Mouse (Mus musculus): ENCODE measurements at regions not wholly inside any gene's neighbourhood (a gene's known extent, or its start where the extent isn't known, plus 50 kb on each side); places are given as distances from the start of the nearest gene placed in this dataset.

DNA sequence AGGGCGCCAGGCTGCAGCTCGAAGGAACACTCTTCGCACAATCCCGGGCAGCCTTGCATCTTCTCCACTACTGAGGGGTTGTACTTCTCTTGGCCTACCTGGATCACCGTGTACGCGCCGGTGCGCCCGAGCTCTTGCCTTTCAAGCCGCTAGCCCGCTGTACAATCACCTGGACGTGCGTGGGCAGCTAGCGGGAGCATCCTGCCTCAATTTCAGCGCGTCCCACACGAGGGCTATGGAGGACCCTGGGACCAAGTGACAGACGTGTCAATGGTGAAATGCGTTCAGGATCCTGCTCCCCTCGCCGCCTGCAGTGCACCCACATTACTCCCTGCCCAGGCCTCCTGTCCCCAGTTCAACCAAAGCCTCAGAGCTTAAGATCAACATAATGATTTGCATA is 373.2 kb upstream of the Cntn5 start:
- TF ChIP-seq CEBPB (IDR thresholded peaks at IDR 0.05; ENCODE audit: low read depth) (no peak), FOSL1 (IDR thresholded peaks at IDR 0.05; ENCODE audit: insufficient read depth, low read length, poor library complexity, severe bottlenecking) (no peak), CTCF (IDR thresholded peaks at IDR 0.05; ENCODE audit: control insufficient read depth, insufficient read depth, insufficient read length) (no peak), MYOD1 (IDR thresholded peaks at IDR 0.05; ENCODE audit: control insufficient read depth, insufficient read length, low read depth) (no peak), MAX (IDR thresholded peaks at IDR 0.05) (no peak), MYOG (IDR thresholded peaks at IDR 0.05; ENCODE audit: control insufficient read depth, extremely low read depth, insufficient read length) (no peak), USF1 (IDR thresholded peaks at IDR 0.05; ENCODE audit: low read depth) (no peak)
- Histone ChIP-seq H3ac (ENCODE audit: control insufficient read depth, insufficient read length, low read depth) (no peak overlapping the region), H3K27me3 (ENCODE audit: control insufficient read depth, insufficient read depth, insufficient read length) (no peaks in the 10 kb centered on the region), H3K79me3 (ENCODE audit: low read depth) (no peaks in the 10 kb centered on the region), H3K4me3 (ENCODE audit: insufficient read depth, poor library complexity, severe bottlenecking) (no peak overlapping the region), H3K36me3 (ENCODE audit: control insufficient read depth, insufficient read depth) (no peaks in the 10 kb centered on the region), H3K79me2 (ENCODE audit: control insufficient read depth, insufficient read depth) (no peaks in the 10 kb centered on the region)

DNA sequence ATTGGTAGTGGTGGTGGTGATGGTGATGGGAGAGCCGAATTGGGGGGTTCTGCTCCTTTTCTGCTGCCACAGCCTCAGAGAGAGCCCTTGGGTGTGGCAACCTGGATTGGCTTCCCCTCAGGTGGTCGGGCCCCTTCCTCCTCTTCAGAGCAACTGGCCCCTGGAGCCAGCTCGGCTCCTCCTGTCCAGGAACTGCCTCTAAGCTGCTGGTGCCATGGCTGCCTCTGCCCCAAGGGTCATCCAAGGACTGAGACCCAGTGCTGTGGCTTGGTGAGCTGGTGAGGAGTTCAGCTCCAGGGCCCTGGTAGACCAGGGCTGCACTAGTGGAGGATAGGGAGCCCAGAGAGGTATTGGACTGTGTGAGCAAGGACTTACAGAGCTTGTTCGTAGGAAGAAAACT is 372.4 kb upstream of the Cntn5 start:
- Histone ChIP-seq H3K27me3 (ENCODE audit: control insufficient read depth, insufficient read depth, insufficient read length) (no peaks in the 10 kb centered on the region), H3K4me3 (ENCODE audit: insufficient read depth, poor library complexity, severe bottlenecking) (no peak overlapping the region), H3K36me3 (ENCODE audit: control insufficient read depth, insufficient read depth) (no peaks in the 10 kb centered on the region), H3K79me2 (ENCODE audit: control insufficient read depth, insufficient read depth) (no peaks in the 10 kb centered on the region), H3K79me3 (ENCODE audit: low read depth) (no peaks in the 10 kb centered on the region), H3ac (ENCODE audit: control insufficient read depth, insufficient read length, low read depth) (no peak overlapping the region)
- TF ChIP-seq MAX (IDR thresholded peaks at IDR 0.05) (no peak), CTCF (IDR thresholded peaks at IDR 0.05; ENCODE audit: control insufficient read depth, insufficient read depth, insufficient read length) (no peak), USF1 (IDR thresholded peaks at IDR 0.05; ENCODE audit: low read depth) (no peak), FOSL1 (IDR thresholded peaks at IDR 0.05; ENCODE audit: insufficient read depth, low read length, poor library complexity, severe bottlenecking) (no peak)

DNA sequence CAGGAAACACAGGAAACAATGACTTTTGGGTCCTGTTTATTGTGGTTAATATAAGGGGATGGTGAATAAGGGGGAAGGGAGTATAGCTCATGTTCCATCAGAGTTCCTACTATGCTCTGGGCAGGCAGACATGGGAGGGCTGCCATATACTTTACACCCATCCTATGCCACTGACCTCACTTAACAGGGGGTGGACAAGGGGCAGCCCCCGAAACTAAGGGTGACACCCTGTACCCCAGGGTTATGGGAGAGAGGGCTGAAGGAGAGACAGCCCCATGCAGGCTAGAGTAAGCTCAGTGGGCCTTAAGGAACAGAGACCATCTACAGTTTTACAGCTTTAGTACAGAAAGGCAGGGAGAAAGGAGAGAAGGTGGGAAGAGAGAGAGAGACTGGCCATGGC is 352.3 kb upstream of the Cntn5 start:
- Histone ChIP-seq H3K27me3 (ENCODE audit: control insufficient read depth, insufficient read depth, insufficient read length) (no peaks in the 10 kb centered on the region), H3K36me3 (ENCODE audit: control insufficient read depth, insufficient read depth) (no peaks in the 10 kb centered on the region), H3K79me2 (ENCODE audit: control insufficient read depth, insufficient read depth) (no peaks in the 10 kb centered on the region), H3K79me3 (ENCODE audit: low read depth) (no peaks in the 10 kb centered on the region), H3ac (ENCODE audit: control insufficient read depth, insufficient read length, low read depth) (no peak overlapping the region), H3K4me3 (ENCODE audit: insufficient read depth, poor library complexity, severe bottlenecking) (no peak overlapping the region)
- TF ChIP-seq CTCF (IDR thresholded peaks at IDR 0.05; ENCODE audit: control insufficient read depth, insufficient read depth, insufficient read length): no peak
- TF ChIP-seq CEBPB (IDR thresholded peaks at IDR 0.05; ENCODE audit: low read depth): no peak
- TF ChIP-seq FOSL1 (IDR thresholded peaks at IDR 0.05; ENCODE audit: insufficient read depth, low read length, poor library complexity, severe bottlenecking): no peak
- TF ChIP-seq MYOG (IDR thresholded peaks at IDR 0.05; ENCODE audit: control insufficient read depth, extremely low read depth, insufficient read length): no peak
- TF ChIP-seq MYOD1 (IDR thresholded peaks at IDR 0.05; ENCODE audit: control insufficient read depth, insufficient read length, low read depth): no peak
- no peak for TF ChIP-seq MAX (IDR thresholded peaks at IDR 0.05)
- TF ChIP-seq USF1 (IDR thresholded peaks at IDR 0.05; ENCODE audit: low read depth): no peak

DNA sequence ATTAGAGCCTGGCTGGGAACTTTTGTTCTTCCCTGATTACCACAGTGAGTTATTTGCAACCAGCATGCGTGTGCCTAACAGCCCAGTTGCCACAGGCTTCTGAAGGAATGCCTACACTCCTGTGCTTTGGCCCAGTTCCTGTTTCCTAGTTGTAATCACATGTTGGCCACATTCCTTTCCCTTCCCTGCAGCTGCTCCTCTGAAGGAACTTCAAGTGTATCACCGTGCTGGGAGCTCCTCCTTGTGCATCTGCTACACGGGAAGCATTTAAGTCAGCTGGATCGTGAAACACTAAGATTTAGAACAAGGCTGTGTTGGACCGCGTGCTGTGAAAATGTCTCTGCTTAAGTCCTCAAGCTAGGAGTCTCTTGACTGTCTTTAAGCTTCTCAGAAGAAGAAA is 302.3 kb upstream of the Cntn5 start:
- Histone ChIP-seq H3K79me3 (ENCODE audit: low read depth) (no peaks in the 10 kb centered on the region), H3K36me3 (ENCODE audit: control insufficient read depth, insufficient read depth) (no peaks in the 10 kb centered on the region), H3K27me3 (ENCODE audit: control insufficient read depth, insufficient read depth, insufficient read length) (no peaks in the 10 kb centered on the region), H3K79me2 (ENCODE audit: control insufficient read depth, insufficient read depth) (no peaks in the 10 kb centered on the region), H3ac (ENCODE audit: control insufficient read depth, insufficient read length, low read depth) (no peak overlapping the region), H3K4me3 (ENCODE audit: insufficient read depth, poor library complexity, severe bottlenecking) (no peak overlapping the region)
- TF ChIP-seq MAX (IDR thresholded peaks at IDR 0.05): no peak
- TF ChIP-seq CTCF (IDR thresholded peaks at IDR 0.05; ENCODE audit: control insufficient read depth, insufficient read depth, insufficient read length): no peak
- TF ChIP-seq MYOD1 (IDR thresholded peaks at IDR 0.05; ENCODE audit: control insufficient read depth, insufficient read length, low read depth): peak; percentile 35
- TF ChIP-seq MYOG (IDR thresholded peaks at IDR 0.05; ENCODE audit: control insufficient read depth, extremely low read depth, insufficient read length): no peak

DNA sequence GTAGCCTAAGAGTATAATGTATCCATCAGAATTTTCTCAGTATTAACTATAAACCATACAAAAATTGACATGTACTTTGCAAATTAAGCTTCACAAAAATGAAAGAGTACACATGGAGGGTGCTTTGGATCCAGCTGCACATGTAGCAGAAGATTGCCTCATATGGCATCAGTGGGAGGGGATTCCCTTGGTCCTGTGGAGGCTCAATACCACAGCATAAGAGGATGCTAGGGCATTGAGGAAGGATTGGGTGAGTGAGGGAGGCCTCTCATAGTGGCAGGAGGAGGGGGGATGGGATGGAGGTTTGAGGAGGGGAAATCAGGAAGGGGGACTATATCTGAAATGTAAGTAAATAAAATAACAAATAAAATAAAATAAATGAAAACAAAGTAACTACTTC is 301.7 kb upstream of the Cntn5 start:
- H3K4me3 ChIP-seq (ENCODE audit: insufficient read depth, poor library complexity, severe bottlenecking): no peak overlapping the region
- H3K79me3 ChIP-seq (ENCODE audit: low read depth): no peaks in the 10 kb centered on the region
- no peaks in the 10 kb centered on the region for H3K79me2 ChIP-seq (ENCODE audit: control insufficient read depth, insufficient read depth)
- no peak for TF ChIP-seq MYOD1 (IDR thresholded peaks at IDR 0.05; ENCODE audit: control insufficient read depth, insufficient read length, low read depth)
- no peak for TF ChIP-seq CEBPB (IDR thresholded peaks at IDR 0.05; ENCODE audit: low read depth)
- no peak for TF ChIP-seq MAX (IDR thresholded peaks at IDR 0.05)
- no peak for TF ChIP-seq FOSL1 (IDR thresholded peaks at IDR 0.05; ENCODE audit: insufficient read depth, low read length, poor library complexity, severe bottlenecking)
- TF ChIP-seq USF1 (IDR thresholded peaks at IDR 0.05; ENCODE audit: low read depth): no peak
- H3ac ChIP-seq (ENCODE audit: control insufficient read depth, insufficient read length, low read depth): no peak overlapping the region
- H3K27me3 ChIP-seq (ENCODE audit: control insufficient read depth, insufficient read depth, insufficient read length): no peaks in the 10 kb centered on the region
- H3K36me3 ChIP-seq (ENCODE audit: control insufficient read depth, insufficient read depth): no peaks in the 10 kb centered on the region

DNA sequence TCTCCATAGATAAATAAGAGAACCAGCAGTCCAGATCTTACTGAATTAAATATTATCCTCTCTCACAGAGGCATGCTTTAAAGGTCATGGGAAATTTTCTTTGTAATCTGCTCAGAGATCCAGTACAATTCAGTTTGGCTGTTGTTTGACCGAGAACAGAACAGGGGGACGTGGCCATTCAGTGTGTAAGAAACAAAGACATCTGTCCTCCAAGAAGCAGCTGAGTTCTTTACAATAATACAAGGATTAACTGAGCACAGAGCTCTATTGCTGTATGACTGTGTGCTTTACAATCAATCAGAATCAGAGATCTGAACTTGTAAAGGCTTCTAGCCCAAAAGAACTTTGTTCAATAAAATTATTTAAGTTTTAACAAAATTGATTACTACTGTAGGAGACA is 287.6 kb upstream of the Cntn5 start:
- no peak overlapping the region for H3ac ChIP-seq (ENCODE audit: control insufficient read depth, insufficient read length, low read depth)
- no peaks in the 10 kb centered on the region for H3K79me2 ChIP-seq (ENCODE audit: control insufficient read depth, insufficient read depth)
- H3K27me3 ChIP-seq (ENCODE audit: control insufficient read depth, insufficient read depth, insufficient read length): no peaks in the 10 kb centered on the region
- H3K4me3 ChIP-seq (ENCODE audit: insufficient read depth, poor library complexity, severe bottlenecking): no peak overlapping the region
- no peak for TF ChIP-seq MYOG (IDR thresholded peaks at IDR 0.05; ENCODE audit: control insufficient read depth, extremely low read depth, insufficient read length)
- TF ChIP-seq MAX (IDR thresholded peaks at IDR 0.05): no peak
- no peak for TF ChIP-seq CEBPB (IDR thresholded peaks at IDR 0.05; ENCODE audit: low read depth)
- no peak for TF ChIP-seq CTCF (IDR thresholded peaks at IDR 0.05; ENCODE audit: control insufficient read depth, insufficient read depth, insufficient read length)
- no peak for TF ChIP-seq FOSL1 (IDR thresholded peaks at IDR 0.05; ENCODE audit: insufficient read depth, low read length, poor library complexity, severe bottlenecking)
- no peak for TF ChIP-seq USF1 (IDR thresholded peaks at IDR 0.05; ENCODE audit: low read depth)
- TF ChIP-seq MYOD1 (IDR thresholded peaks at IDR 0.05; ENCODE audit: control insufficient read depth, insufficient read length, low read depth): no peak
- no peaks in the 10 kb centered on the region for H3K36me3 ChIP-seq (ENCODE audit: control insufficient read depth, insufficient read depth)
- H3K79me3 ChIP-seq (ENCODE audit: low read depth): no peaks in the 10 kb centered on the region
